Mouse (Mus musculus) midbrain, embryonic 16.5 days (tissue): ENCODE results near the gene Hnrnpm. TPM values are rescaled to one million over a fixed set of nuclear protein-coding genes. Genes with fewer than 3 reads are reported as not detected.

ENCODE experiments used
- ATAC-seq: fragments of 200-750 bp; cut with Nextera tagmentation; 2 replicates; pipeline ENCODE4 v1.8.0; 2017; ENCODE audit warnings: moderate TSS enrichment
- H3K27ac ChIP-seq: fragments of 300-500 bp; sonication (generic); 2 replicates; pipeline ENCODE4 v1.5.1; 2014; ENCODE audit warnings: mild to moderate bottlenecking, low read length, mixed read lengths
- H3K27me3 ChIP-seq: fragments of 300-500 bp; sonication (generic); 2 replicates; pipeline ENCODE4 v1.6.1; 2014; ENCODE audit warnings: low read depth, low read length, mixed read lengths; ENCODE audit not compliant: control insufficient read depth, insufficient read depth
- H3K36me3 ChIP-seq: fragments of 300-500 bp; sonication (generic); 2 replicates; pipeline ENCODE4 v1.6.1; 2014; ENCODE audit warnings: mild to moderate bottlenecking, low read length, moderate library complexity, mixed read lengths; ENCODE audit not compliant: control insufficient read depth, insufficient read depth
- H3K4me1 ChIP-seq: fragments of 300-500 bp; sonication (generic); 2 replicates; pipeline ENCODE4 v1.6.1; 2014; ENCODE audit warnings: mild to moderate bottlenecking, low read length, mixed read lengths; ENCODE audit not compliant: control insufficient read depth, insufficient read depth
- H3K4me2 ChIP-seq: fragments of 300-500 bp; sonication (generic); 2 replicates; pipeline ENCODE4 v1.6.1; 2014; ENCODE audit warnings: mild to moderate bottlenecking, low read length, mixed read lengths
- H3K4me3 ChIP-seq: fragments of 300-500 bp; sonication (generic); 2 replicates; pipeline ENCODE4 v1.5.1; 2014; ENCODE audit warnings: low read depth, mild to moderate bottlenecking, low read length, moderate library complexity, mixed read lengths
- H3K9ac ChIP-seq: fragments of 300-500 bp; sonication (generic); 2 replicates; pipeline ENCODE4 v1.6.1; 2014; ENCODE audit warnings: low read depth, low read length, mixed read lengths
- H3K9me3 ChIP-seq: fragments of 300-500 bp; sonication (generic); replicated peaks from 2 replicates; pipeline ENCODE4 v1.6.1; 2014; ENCODE audit warnings: mild to moderate bottlenecking, low read length, mixed read lengths; ENCODE audit not compliant: control insufficient read depth, poor library complexity, severe bottlenecking
- WGBS: fragments of 180-500 bp; shearing (Covaris S2); extraction: QIAGEN DNeasy Blood & Tissue Kit; methylation state at CpG from one replicate; pipeline ENCODE4 v1.1.7; 2014; 5-methylcytosine and 5-hydroxymethylcytosine counted together
- polyA plus RNA-seq: library from polyadenylated mRNA; unstranded; fragments of >200 nt; fragmentation: Nextera tagmentation; extraction: Ambion mirVana; gene quantifications from 2 replicates; pipeline ENCODE4 v1.2.1, GENCODE M21; 2015

Gene Hnrnpm
- polyA plus RNA-seq, 1 experiment from 2014 or later, result 190 TPM

DNA sequence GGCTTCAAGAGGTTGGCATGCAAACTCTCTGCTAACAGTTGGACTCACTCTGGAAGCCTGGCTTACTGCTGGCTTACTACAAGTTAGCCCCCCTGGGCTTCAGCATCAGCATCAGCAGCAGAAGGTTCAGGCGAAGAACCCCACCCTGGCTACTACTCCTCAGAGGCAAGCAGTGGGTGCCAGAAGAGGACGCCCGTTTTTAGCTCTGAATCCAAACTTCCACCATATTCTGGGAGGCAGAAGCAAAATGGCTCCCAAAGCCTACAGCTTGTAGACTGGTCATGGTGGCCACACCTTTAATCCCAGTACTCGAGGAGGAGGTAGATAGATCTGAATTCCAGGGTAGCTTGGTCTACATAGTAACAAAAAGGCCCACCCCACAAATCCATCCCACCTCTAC lies 42.6 kb downstream of the Hnrnpm start:
- Histone ChIP-seq H3K27ac (no peak overlapping the region), H3K4me1 (no peaks in the 10 kb centered on the region), H3K9me3 (no peaks in the 10 kb centered on the region), H3K27me3 (no peaks in the 10 kb centered on the region), H3K36me3 (peaks cover 19% of the 10 kb centered on the region), H3K4me3 (no peak overlapping the region), H3K9ac (no peak overlapping the region), H3K4me2 (no peak overlapping the region)
- ATAC-seq, result no peak
- 96% methylated on average over 4 of the region's 4 CpGs for WGBS

DNA sequence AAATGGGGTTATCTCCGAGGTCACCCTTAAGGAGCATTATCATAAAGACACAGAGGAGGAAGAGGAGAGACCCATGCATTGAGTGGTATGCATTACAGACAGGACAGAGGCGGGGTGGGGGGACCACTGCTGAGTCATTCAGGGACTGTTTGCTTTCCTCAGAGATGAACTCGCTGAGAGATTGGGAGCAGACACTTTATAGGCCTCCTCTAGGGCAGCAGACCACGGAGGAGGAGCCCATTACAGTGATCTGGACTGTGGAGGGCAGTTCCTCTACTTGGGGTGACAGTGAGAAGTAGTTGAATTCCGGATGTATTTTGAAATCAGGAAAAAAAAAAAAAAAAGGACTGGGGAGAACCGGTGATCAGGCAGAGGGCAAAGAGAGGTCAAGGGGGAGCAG lies 46.9 kb downstream of the Hnrnpm start:
- H3K4me3 ChIP-seq, result no peak overlapping the region
- peaks cover 3% of the 10 kb centered on the region for H3K36me3 ChIP-seq
- no peaks in the 10 kb centered on the region for H3K9me3 ChIP-seq
- H3K4me2 ChIP-seq, result no peak overlapping the region
- ATAC-seq, result no peak
- no peak overlapping the region for H3K9ac ChIP-seq
- no peaks in the 10 kb centered on the region for H3K27me3 ChIP-seq
- no peaks in the 10 kb centered on the region for H3K4me1 ChIP-seq
- no peak overlapping the region for H3K27ac ChIP-seq
- 69% methylated on average over 6 of the region's 6 CpGs for WGBS

GRCm38 (mm10) chr17:33637516-33638276 lies 49.0 kb downstream of the Hnrnpm start, which contains the start of gene Pram1:
Pram1 (plus strand) TSS chr17:33638056.
- Histone ChIP-seq H3K9me3 (no peaks in the 10 kb centered on the region), H3K27me3 (no peaks in the 10 kb centered on the region), H3K9ac (no peak within 1 kb of the TSS), H3K27ac (no peak within 1 kb of the TSS), H3K36me3 (no peaks in the 10 kb centered on the region; the same call in 1 of the 2 replicates), H3K4me3 (no peak within 1 kb of the TSS), H3K4me1 (no peaks in the 10 kb centered on the region), H3K4me2 (no peak within 1 kb of the TSS)
- ATAC-seq, result no peak
- WGBS, result 93% methylated on average over 4 of the region's 4 CpGs

- Histone ChIP-seq H3K27me3 (no peaks in the 10 kb centered on the region), H3K4me1 (no peaks in the 10 kb centered on the region), H3K36me3 (no peaks in the 10 kb centered on the region; the same call in 1 of the 2 replicates), H3K4me2 (no peak overlapping the region), H3K9ac (no peak overlapping the region), H3K9me3 (no peaks in the 10 kb centered on the region), H3K4me3 (no peak overlapping the region), H3K27ac (no peak overlapping the region)
- no peak for ATAC-seq
- 83% methylated on average over 2 of the region's 2 CpGs for WGBS
Observed at GRCm38 (mm10) chr17:33637038-33637437, 49.6 kb downstream of the Hnrnpm start.

DNA sequence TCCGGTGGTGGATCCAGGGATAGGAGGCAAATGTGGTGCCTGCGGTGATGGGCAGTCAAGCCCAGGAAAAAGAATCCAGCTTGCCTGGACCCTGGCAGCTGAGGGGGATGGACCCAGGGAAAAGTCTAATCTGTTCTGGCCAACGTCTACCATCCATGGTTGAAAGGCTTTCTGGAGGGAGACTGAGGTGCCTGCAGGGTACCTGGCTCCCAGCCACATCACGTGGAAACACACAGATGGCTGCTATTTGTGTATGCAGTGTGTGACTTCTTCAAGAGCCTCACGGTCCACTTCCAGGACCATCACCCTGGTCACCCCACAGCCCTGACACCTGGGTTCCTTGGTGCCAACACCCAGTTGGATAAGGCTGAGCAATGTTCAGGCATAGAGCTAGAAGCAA lies 54.9 kb downstream of the Hnrnpm start:
- WGBS, result 79% methylated on average over 5 of the region's 5 CpGs
- Histone ChIP-seq H3K9me3 (no peaks in the 10 kb centered on the region), H3K4me3 (no peak overlapping the region), H3K9ac (no peak overlapping the region), H3K36me3 (peaks cover 3% of the 10 kb centered on the region), H3K27me3 (no peaks in the 10 kb centered on the region), H3K27ac (no peak overlapping the region), H3K4me1 (peaks cover 19% of the 10 kb centered on the region), H3K4me2 (no peak overlapping the region)
- ATAC-seq, result no peak

- H3K4me1 ChIP-seq, result peaks cover 19% of the 10 kb centered on the region
- no peaks in the 10 kb centered on the region for H3K9me3 ChIP-seq
- no peak for ATAC-seq
- H3K27me3 ChIP-seq, result no peaks in the 10 kb centered on the region
- H3K9ac ChIP-seq, result no peak overlapping the region
- 95% methylated on average over 9 of the region's 9 CpGs for WGBS
- no peak overlapping the region for H3K4me3 ChIP-seq
- peaks cover 3% of the 10 kb centered on the region for H3K36me3 ChIP-seq
- H3K4me2 ChIP-seq, result no peak overlapping the region
- no peak overlapping the region; the same call in 1 of the 2 replicates for H3K27ac ChIP-seq
Observed at GRCm38 (mm10) chr17:33631236-33631635, 55.4 kb downstream of the Hnrnpm start.

DNA sequence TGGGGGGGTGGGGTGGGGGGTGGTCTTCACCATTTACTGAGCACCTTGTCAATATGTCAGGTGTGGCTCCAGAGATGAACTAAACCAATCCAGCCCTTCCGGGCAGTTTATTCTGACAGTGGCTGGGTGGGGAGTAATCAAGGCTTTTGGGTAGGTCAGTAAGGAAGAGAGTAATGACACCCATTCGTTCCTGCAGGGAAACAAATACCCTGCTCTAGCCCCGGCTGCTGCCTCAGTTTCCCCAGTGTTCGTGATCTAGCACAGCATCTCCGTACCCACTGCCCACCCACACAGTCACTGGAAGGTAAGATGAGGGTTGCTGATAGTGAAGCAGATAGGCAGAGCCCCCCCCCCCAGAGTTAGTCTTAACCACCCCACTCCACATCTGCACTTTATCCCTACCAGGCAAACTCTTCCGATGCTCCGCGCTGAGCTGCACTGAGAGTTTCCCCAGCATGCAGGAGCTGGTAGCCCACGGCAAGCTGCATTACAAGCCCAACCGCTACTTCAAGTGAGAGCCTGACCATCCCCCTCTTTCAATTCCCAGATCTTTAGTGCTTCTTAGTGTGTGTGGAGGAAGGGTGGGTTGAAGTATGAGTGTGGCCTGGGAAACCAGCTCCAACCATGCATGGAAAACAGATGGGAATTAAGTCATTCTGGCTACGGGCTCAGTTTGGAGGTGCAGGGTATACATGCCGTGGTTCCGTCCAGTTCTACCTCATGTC lies 56.3 kb downstream of the Hnrnpm start:
- no peaks in the 10 kb centered on the region for H3K27me3 ChIP-seq
- H3K27ac ChIP-seq, result no peak overlapping the region
- peaks cover 3% of the 10 kb centered on the region for H3K36me3 ChIP-seq
- H3K4me2 ChIP-seq, result peak overlapping the region; percentile 89
- H3K9ac ChIP-seq, result no peak overlapping the region
- 82% methylated on average over 13 of the region's 13 CpGs for WGBS
- no peak overlapping the region for H3K4me3 ChIP-seq
- ATAC-seq, result no peak
- H3K9me3 ChIP-seq, result no peaks in the 10 kb centered on the region
- peaks cover 19% of the 10 kb centered on the region for H3K4me1 ChIP-seq

GRCm38 (mm10) chr17:33629487-33630125 lies 57.1 kb downstream of the Hnrnpm start:
- Histone ChIP-seq H3K4me3 (peak overlapping the region; percentile 73), H3K4me2 (peak overlapping the region; percentile 89), H3K4me1 (peaks cover 19% of the 10 kb centered on the region), H3K27me3 (no peaks in the 10 kb centered on the region), H3K9me3 (no peaks in the 10 kb centered on the region), H3K9ac (peak overlapping the region; percentile 87), H3K27ac (peak overlapping the region; percentile 98), H3K36me3 (peaks cover 3% of the 10 kb centered on the region)
- WGBS, result 75% methylated on average over 12 of the region's 12 CpGs
- ATAC-seq, result peak; percentile 27
